Mouse (Mus musculus): Measurements from ENCODE around the gene Clec9a. TPM values are rescaled to one million over a fixed set of nuclear protein-coding genes. Genes with fewer than 3 reads are reported as not detected.
A peak's percentile ranks its signal among the peaks of the same experiment; 100 is the strongest.

Clec9a gene
- total and polyA plus RNA-seq, 3 experiments = 0.23 to 0.73 (median 0.24) TPM

- DNase-seq = no peak
Observed at GRCm38 (mm10) chr6:129425217-129425616, 16.6 kb downstream of the Clec9a start.

- peak; percentile 42 for DNase-seq
Observed at GRCm38 (mm10) chr6:129425812-129426211, 17.1 kb downstream of the Clec9a start.

GRCm38 (mm10) chr6:129427281-129427680 is 18.6 kb downstream of the Clec9a start:
- no peak for DNase-seq

- DNase-seq = no peak
Observed at GRCm38 (mm10) chr6:129434239-129434638, 25.6 kb downstream of the Clec9a start.

- DNase-seq = no peak
Observed at GRCm38 (mm10) chr6:129436025-129436424, 27.4 kb downstream of the Clec9a start.

- no peak for DNase-seq
Observed at GRCm38 (mm10) chr6:129438033-129438432, 29.4 kb downstream of the Clec9a start.

GRCm38 (mm10) chr6:129449743-129450142 is 41.1 kb downstream of the Clec9a start:
- DNase-seq = no peak

- peak; percentile 41 for DNase-seq
Observed at GRCm38 (mm10) chr6:129451411-129452039, 42.9 kb downstream of the Clec9a start, which contains the start of gene Clec1a. TSS of gene Clec1a (minus strand) at chr6:129452000.

- no peak for DNase-seq
Observed at GRCm38 (mm10) chr6:129471386-129471785, 62.7 kb downstream of the Clec9a start.

- no peak for DNase-seq
Observed at GRCm38 (mm10) chr6:129472627-129473026, 64.0 kb downstream of the Clec9a start.

Other genes with a start within 250 kb of the Clec9a start
- 10 to 100 TPM; 44.0 to 49.6 TPM for gene Clec2d, start 228.2 kb upstream of the Clec9a start, total RNA-seq (2021)
- gene Clec2d, start 228.2 kb upstream of the Clec9a start, polyA plus RNA-seq (2012; rRNA removed) = 2.7 and 3.3 TPM in 2 replicates
- under 1 TPM in 1 of 2 experiments, not detected in 1; 0.38 TPM for gene Cd69, start 133.4 kb upstream of the Clec9a start, total RNA-seq (2021)
- gene Cd69, start 133.4 kb upstream of the Clec9a start, polyA plus RNA-seq (2012; rRNA removed) = not detected in 2 replicates
- not detected for gene 4922502D21Rik, start 77.1 kb upstream of the Clec9a start, total RNA-seq (2021)
- not detected in 2 replicates for gene 4922502D21Rik, start 77.1 kb upstream of the Clec9a start, polyA plus RNA-seq (2012; rRNA removed)
- 1 to 10 TPM; 1.2 to 1.8 TPM for gene Clec12a, start 66.2 kb upstream of the Clec9a start, total RNA-seq (2021)
- 0.16 and 0.23 TPM in 2 replicates for gene Clec12a, start 66.2 kb upstream of the Clec9a start, polyA plus RNA-seq (2012; rRNA removed)
- gene Clec12b, start 23.0 kb upstream of the Clec9a start, total RNA-seq (2021) = under 1 TPM in 1 of 2 experiments, not detected in 1; 0.20 TPM
- gene Clec12b, start 23.0 kb upstream of the Clec9a start, polyA plus RNA-seq (2012; rRNA removed) = not detected in 2 replicates
- under 1 TPM; 0.35 to 0.43 TPM for gene Clec1b, start 11.6 kb upstream of the Clec9a start, total RNA-seq (2021)
- 0.18 TPM in 1 of 2 replicates, not detected in the other for gene Clec1b, start 11.6 kb upstream of the Clec9a start, polyA plus RNA-seq (2012; rRNA removed)
- 1 to 10 TPM; 3.3 to 6.7 TPM for gene Clec1a, start 43.1 kb downstream of the Clec9a start, total RNA-seq (2021)
- gene Clec1a, start 43.1 kb downstream of the Clec9a start, polyA plus RNA-seq (2012; rRNA removed) = 1.5 TPM in 2 replicates
- gene Olr1, start 98.3 kb downstream of the Clec9a start, total RNA-seq (2021) = under 1 TPM; 0.07 to 0.26 TPM
- not detected in 2 replicates for gene Olr1, start 98.3 kb downstream of the Clec9a start, polyA plus RNA-seq (2012; rRNA removed)
- not detected for gene Tmem52b, start 103.7 kb downstream of the Clec9a start, total RNA-seq (2021)
- gene Tmem52b, start 103.7 kb downstream of the Clec9a start, polyA plus RNA-seq (2012; rRNA removed) = not detected in 2 replicates
- 100 to 1,000 TPM; 258 to 360 TPM for gene Gabarapl1, start 124.3 kb downstream of the Clec9a start, total RNA-seq (2021)
- gene Gabarapl1, start 124.3 kb downstream of the Clec9a start, polyA plus RNA-seq (2012; rRNA removed) = 86.4 and 101 TPM in 2 replicates
- gene Klre1, start 169.0 kb downstream of the Clec9a start, total RNA-seq (2021) = under 1 TPM; 0.24 to 0.26 TPM
- 0.07 TPM in 1 of 2 replicates, not detected in the other for gene Klre1, start 169.0 kb downstream of the Clec9a start, polyA plus RNA-seq (2012; rRNA removed)
- under 1 TPM in 1 of 2 experiments, not detected in 1; 0.79 TPM for gene Klrd1, start 182.9 kb downstream of the Clec9a start, total RNA-seq (2021)
- 0.11 TPM in 1 of 2 replicates, not detected in the other for gene Klrd1, start 182.9 kb downstream of the Clec9a start, polyA plus RNA-seq (2012; rRNA removed)
- under 1 TPM; 0.20 to 0.79 TPM for gene Klrk1, start 215.0 kb downstream of the Clec9a start, total RNA-seq (2021)
- not detected in 2 replicates for gene Klrk1, start 215.0 kb downstream of the Clec9a start, polyA plus RNA-seq (2012; rRNA removed)
- not detected for gene Klrc3, start 234.5 kb downstream of the Clec9a start, total RNA-seq (2021)
- gene Klrc3, start 234.5 kb downstream of the Clec9a start, polyA plus RNA-seq (2012; rRNA removed) = not detected in 2 replicates

Data from adrenal gland, adult 2 months (tissue).